Mouse (Mus musculus): ENCODE data around the gene Slc35f1. TPM values are rescaled to one million over a fixed set of nuclear protein-coding genes. Genes with fewer than 3 reads are reported as not detected.

The Slc35f1 gene
- total and polyA plus RNA-seq, 2 experiments: not detected

DNA sequence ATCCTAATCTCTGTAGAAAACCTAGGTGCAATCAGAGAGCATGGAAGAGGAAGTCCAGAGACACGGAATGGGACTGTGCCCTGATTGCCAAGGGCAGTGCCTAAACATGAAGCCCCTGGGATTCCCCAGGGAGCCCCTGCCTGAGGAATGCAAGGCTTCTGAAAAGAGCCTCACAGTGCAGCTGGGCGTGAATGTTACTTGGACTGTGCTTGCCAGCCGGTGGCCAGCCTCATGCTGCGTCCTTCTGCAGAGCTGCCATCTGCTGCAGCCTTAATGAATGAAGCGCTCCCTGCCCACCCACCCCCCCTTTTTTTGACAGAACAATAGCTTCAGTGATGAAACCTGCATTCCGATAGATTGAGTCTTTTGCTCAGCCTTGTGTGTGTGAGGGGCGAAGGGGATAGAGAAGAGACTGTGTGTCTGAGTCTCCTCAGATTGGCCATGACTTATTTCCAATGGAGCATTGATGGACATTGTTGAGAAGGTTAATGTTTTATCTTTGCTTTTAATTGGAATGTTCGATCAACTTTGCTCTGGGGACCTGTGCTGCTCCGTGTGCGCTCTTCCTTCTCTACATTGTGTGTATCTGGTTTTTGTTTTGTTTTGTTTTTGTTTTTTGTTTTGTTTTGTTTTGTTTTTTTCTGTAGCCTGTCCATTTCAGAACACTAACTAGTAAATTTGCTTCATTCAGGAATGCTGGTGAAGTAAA is 52.5 kb downstream of the Slc35f1 start:
- no peak overlapping the region for H3K27ac ChIP-seq (replicated peaks; ENCODE audit: insufficient read depth, low read depth, low read length)
- TF ChIP-seq POLR2A (IDR thresholded peaks at IDR 0.05; ENCODE audit: extremely low read depth, insufficient read depth, low read length) (no peak), CTCF (IDR thresholded peaks at IDR 0.05; ENCODE audit: low read depth, low read length) (no peak)
- H3K9ac ChIP-seq (ENCODE audit: low read depth, low read length): no peak overlapping the region
- no peaks in the 10 kb centered on the region for H3K36me3 ChIP-seq (ENCODE audit: control insufficient read depth, insufficient read depth, low read length)
- 20% methylated on average over 10 of the region's 10 CpGs for WGBS
- H3K79me2 ChIP-seq (ENCODE audit: control insufficient read depth, insufficient read depth, low read length): no peaks in the 10 kb centered on the region
- no peak overlapping the region for H3K4me3 ChIP-seq (ENCODE audit: insufficient read depth, low read depth, low read length)
- H3K27me3 ChIP-seq (ENCODE audit: control insufficient read depth, insufficient read depth, low read length): no peaks in the 10 kb centered on the region
- no peak for DNase-seq (ENCODE audit: extremely low read depth, low read depth, low spot score)
- no peaks in the 10 kb centered on the region for H3K4me1 ChIP-seq (ENCODE audit: control insufficient read depth, insufficient read depth, low read length)

DNA sequence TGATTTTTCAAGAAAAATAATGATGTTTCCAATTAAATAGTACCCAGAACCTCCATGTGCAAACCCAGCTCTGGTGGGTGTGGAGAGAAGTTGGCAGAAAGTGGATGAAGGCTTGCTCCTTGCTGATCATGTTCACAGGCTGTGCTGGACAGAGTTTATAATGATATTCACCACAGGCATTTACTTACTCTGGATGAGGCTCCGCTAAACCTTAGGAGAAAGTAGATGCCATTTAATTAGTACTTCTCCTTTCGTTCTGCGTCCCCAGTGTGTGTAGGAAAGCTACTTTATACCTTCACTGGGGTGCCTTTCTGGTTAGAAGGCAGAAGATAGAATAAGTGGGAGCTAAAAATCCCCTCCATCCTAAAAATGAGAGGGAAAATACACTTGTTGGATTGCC is 53.5 kb downstream of the Slc35f1 start:
- Histone ChIP-seq H3K79me2 (ENCODE audit: control insufficient read depth, insufficient read depth, low read length) (no peaks in the 10 kb centered on the region), H3K36me3 (ENCODE audit: control insufficient read depth, insufficient read depth, low read length) (no peaks in the 10 kb centered on the region), H3K4me1 (ENCODE audit: control insufficient read depth, insufficient read depth, low read length) (no peaks in the 10 kb centered on the region), H3K4me3 (ENCODE audit: insufficient read depth, low read depth, low read length) (no peak overlapping the region), H3K9ac (ENCODE audit: low read depth, low read length) (no peak overlapping the region), H3K27ac (replicated peaks; ENCODE audit: insufficient read depth, low read depth, low read length) (no peak overlapping the region), H3K27me3 (ENCODE audit: control insufficient read depth, insufficient read depth, low read length) (no peaks in the 10 kb centered on the region)
- DNase-seq (ENCODE audit: extremely low read depth, low read depth, low spot score): no peak
- 97% methylated on average over 3 of the region's 3 CpGs for WGBS
- TF ChIP-seq POLR2A (IDR thresholded peaks at IDR 0.05; ENCODE audit: extremely low read depth, insufficient read depth, low read length) (no peak), CTCF (IDR thresholded peaks at IDR 0.05; ENCODE audit: low read depth, low read length) (no peak)

DNA sequence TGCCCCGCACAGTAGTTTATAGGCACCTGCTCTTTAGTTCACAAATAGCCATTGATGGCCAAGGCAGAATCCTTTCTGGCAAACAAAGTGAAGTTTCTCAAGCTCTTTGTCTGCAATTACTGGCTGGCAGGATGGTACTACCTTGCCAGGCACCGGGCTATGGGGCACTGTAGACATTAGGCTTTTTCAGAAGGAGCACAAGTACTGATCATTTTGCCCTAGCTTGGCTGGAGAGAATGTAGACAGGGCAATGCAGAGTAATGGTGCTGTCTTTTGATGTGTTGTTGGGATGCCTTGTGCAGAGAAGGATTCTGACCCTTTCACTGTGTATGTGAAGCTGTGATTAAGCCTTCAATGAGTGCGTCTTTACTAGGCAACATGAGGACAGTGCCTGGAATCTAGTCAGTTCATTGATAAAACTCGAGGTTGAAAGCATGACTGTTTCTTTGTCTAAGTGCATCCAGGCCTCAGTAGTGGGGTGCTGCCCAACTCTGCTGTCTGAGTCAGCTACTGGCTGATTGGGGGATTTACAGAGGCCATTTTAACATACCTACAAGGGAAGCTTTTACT is 57.8 kb downstream of the Slc35f1 start:
- H3K36me3 ChIP-seq (ENCODE audit: control insufficient read depth, insufficient read depth, low read length): no peaks in the 10 kb centered on the region
- TF ChIP-seq POLR2A (IDR thresholded peaks at IDR 0.05; ENCODE audit: extremely low read depth, insufficient read depth, low read length) (no peak), CTCF (IDR thresholded peaks at IDR 0.05; ENCODE audit: low read depth, low read length) (no peak)
- no peak overlapping the region for H3K9ac ChIP-seq (ENCODE audit: low read depth, low read length)
- H3K27me3 ChIP-seq (ENCODE audit: control insufficient read depth, insufficient read depth, low read length): no peaks in the 10 kb centered on the region
- 71% methylated on average over 4 of the region's 4 CpGs for WGBS
- no peak overlapping the region for H3K27ac ChIP-seq (replicated peaks; ENCODE audit: insufficient read depth, low read depth, low read length)
- DNase-seq (ENCODE audit: extremely low read depth, low read depth, low spot score): no peak
- H3K4me1 ChIP-seq (ENCODE audit: control insufficient read depth, insufficient read depth, low read length): no peaks in the 10 kb centered on the region
- H3K79me2 ChIP-seq (ENCODE audit: control insufficient read depth, insufficient read depth, low read length): no peaks in the 10 kb centered on the region
- no peak overlapping the region for H3K4me3 ChIP-seq (ENCODE audit: insufficient read depth, low read depth, low read length)

DNA sequence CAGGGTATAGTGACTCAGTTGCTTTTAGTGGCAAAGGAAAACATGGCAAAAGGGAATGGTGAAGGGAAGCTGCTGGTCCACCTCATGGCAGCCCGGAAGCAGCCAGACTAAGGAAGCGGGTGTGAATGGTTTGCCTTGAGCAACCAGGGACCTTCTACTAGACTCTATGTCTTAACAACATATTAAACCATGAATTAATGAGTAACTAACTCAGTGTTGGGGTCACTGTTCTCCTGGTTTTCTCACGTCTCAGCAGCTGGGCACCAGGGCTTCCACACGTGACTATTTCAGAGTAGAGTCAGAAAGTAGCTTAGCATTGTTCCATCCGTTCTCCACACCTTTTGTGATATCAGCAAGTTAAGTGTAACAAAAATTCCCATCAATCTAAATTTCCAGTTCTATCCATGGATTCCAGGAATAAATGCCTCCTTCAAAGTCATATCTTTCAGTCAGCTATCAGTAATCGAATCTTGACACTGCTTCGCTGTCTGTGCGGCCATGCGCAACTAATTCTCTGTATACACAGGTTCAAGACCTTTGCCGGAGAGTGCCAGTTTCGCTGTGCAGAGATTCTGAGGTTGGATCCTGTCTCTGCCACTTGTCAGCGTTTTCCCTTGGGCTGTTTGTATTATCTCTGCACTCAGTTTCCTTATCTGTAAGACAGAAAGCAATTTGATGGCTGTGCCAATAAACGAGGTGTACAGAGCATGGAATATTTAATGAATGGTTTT is 65.8 kb downstream of the Slc35f1 start:
- H3K9ac ChIP-seq (ENCODE audit: low read depth, low read length): no peak overlapping the region
- H3K27ac ChIP-seq (replicated peaks; ENCODE audit: insufficient read depth, low read depth, low read length): no peak overlapping the region
- H3K4me3 ChIP-seq (ENCODE audit: insufficient read depth, low read depth, low read length): no peak overlapping the region
- no peak for DNase-seq (ENCODE audit: extremely low read depth, low read depth, low spot score)
- H3K27me3 ChIP-seq (ENCODE audit: control insufficient read depth, insufficient read depth, low read length): no peaks in the 10 kb centered on the region
- WGBS: 69% methylated on average over 13 of the region's 13 CpGs
- no peaks in the 10 kb centered on the region for H3K79me2 ChIP-seq (ENCODE audit: control insufficient read depth, insufficient read depth, low read length)
- H3K36me3 ChIP-seq (ENCODE audit: control insufficient read depth, insufficient read depth, low read length): no peaks in the 10 kb centered on the region
- H3K4me1 ChIP-seq (ENCODE audit: control insufficient read depth, insufficient read depth, low read length): no peaks in the 10 kb centered on the region; the same call in 1 of the 2 replicates
- no peak for TF ChIP-seq CTCF (IDR thresholded peaks at IDR 0.05; ENCODE audit: low read depth, low read length)
- no peak for TF ChIP-seq POLR2A (IDR thresholded peaks at IDR 0.05; ENCODE audit: extremely low read depth, insufficient read depth, low read length)

DNA sequence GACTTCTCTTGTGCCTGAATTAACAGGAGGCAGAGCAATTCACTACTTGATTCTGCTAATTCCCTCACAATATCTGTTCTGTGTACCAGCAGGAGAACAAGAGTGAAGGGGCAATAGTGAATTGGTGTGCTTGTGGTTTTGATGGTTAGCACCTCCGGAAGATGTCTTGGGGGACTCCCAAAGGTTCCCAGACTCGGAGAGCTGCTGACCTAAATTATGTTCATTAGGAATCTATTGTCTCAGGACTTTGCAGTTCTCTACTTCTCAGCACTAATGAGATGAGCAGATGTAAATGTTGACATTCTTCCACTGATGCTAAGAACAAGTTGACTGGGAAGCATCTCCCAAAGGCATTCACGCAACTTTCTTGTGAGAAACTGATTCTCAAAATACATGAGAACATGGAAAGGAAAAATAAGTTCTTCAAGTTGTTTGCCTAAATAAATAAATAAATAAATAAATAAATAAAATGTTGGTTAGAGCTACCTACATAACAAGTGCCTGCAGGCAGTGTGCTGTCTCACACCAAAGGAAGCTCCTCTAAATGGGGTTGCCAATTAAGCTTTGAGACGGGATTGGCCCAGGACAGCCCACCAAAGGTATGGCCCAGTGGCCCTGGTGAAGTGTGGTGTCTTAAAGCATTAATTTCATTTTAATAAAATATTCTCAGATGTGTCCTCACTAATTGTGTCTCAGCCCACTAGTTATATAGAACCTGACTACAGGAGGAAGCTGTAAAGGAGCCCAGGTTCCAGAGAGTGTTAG is 67.3 kb downstream of the Slc35f1 start:
- 79% methylated on average over 4 of the region's 4 CpGs for WGBS

More for the DNA sequence above, 67.3 kb downstream of the Slc35f1 start:
- no peak for DNase-seq (ENCODE audit: extremely low read depth, low read depth, low spot score)
- no peak overlapping the region for H3K9ac ChIP-seq (ENCODE audit: low read depth, low read length)
- TF ChIP-seq POLR2A (IDR thresholded peaks at IDR 0.05; ENCODE audit: extremely low read depth, insufficient read depth, low read length): no peak
- no peak for TF ChIP-seq CTCF (IDR thresholded peaks at IDR 0.05; ENCODE audit: low read depth, low read length)
- H3K36me3 ChIP-seq (ENCODE audit: control insufficient read depth, insufficient read depth, low read length): no peaks in the 10 kb centered on the region
- H3K27me3 ChIP-seq (ENCODE audit: control insufficient read depth, insufficient read depth, low read length): no peaks in the 10 kb centered on the region
- no peak overlapping the region for H3K4me3 ChIP-seq (ENCODE audit: insufficient read depth, low read depth, low read length)
- no peaks in the 10 kb centered on the region for H3K79me2 ChIP-seq (ENCODE audit: control insufficient read depth, insufficient read depth, low read length)
- H3K27ac ChIP-seq (replicated peaks; ENCODE audit: insufficient read depth, low read depth, low read length): no peak overlapping the region
- H3K4me1 ChIP-seq (ENCODE audit: control insufficient read depth, insufficient read depth, low read length): no peaks in the 10 kb centered on the region; the same call in 1 of the 2 replicates

All from liver, adult 2 months (tissue).